Mouse (Mus musculus): ENCODE data around the gene Zfp280b. TPM values are rescaled to one million over a fixed set of nuclear protein-coding genes. Genes with fewer than 3 reads are reported as not detected.

The Zfp280b gene
- polyA plus RNA-seq, 1 experiment from 2014 or later: 11.6 TPM

DNA sequence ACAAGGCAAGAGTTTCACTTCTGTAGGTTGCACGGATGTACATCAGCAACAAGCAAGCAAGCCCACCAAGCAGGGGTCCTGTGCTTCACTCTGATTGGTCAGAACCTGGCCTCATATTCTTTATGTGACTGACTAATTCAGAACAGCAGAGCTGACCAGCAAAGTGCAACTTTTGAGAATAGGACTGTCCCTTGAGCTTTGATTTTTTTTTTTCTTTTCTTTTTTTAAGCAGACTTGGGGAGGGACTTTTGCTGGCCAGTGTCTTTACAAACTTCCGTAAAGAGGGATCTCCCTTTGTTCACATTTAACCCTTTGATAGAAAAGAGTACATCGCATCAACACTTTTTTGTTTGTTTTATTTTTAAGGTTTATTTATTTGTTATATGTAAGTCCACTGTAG lies 22.6 kb upstream of the Zfp280b start:
- no peaks in the 10 kb centered on the region for H3K36me3 ChIP-seq
- no peaks in the 10 kb centered on the region for H3K27me3 ChIP-seq
- 82% methylated on average over 3 of the region's 3 CpGs for WGBS
- H3K27ac ChIP-seq (replicated peaks): no peak overlapping the region
- H3K4me3 ChIP-seq: no peak overlapping the region
- no peak overlapping the region for H3K4me2 ChIP-seq
- no peak overlapping the region for H3K9ac ChIP-seq
- no peak for ATAC-seq (ENCODE audit: low FRiP score, low read depth)
- H3K4me1 ChIP-seq (replicated peaks): no peaks in the 10 kb centered on the region
- H3K9me3 ChIP-seq: no peaks in the 10 kb centered on the region

DNA sequence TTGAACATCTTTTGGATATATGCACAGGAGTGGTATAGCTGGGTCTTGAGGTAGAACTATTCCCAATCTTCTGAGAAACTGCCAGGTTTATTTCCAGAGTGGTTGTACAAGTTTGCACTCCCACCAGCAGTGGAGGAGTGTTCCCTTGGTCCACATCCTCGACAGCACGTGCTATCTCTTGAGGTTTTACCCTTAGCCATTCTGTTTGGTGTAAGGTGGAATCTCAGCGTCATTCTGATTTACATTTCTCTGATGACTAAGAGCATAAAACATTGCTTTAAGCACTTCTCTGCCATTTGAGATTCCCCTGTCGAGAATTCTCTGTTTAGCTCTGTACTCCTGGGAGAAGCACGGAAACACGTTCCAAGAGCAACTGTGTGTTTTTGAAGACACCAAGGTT lies 19.5 kb upstream of the Zfp280b start:
- no peak for ATAC-seq (ENCODE audit: low FRiP score, low read depth)
- 82% methylated on average over 6 of the region's 6 CpGs for WGBS

DNA sequence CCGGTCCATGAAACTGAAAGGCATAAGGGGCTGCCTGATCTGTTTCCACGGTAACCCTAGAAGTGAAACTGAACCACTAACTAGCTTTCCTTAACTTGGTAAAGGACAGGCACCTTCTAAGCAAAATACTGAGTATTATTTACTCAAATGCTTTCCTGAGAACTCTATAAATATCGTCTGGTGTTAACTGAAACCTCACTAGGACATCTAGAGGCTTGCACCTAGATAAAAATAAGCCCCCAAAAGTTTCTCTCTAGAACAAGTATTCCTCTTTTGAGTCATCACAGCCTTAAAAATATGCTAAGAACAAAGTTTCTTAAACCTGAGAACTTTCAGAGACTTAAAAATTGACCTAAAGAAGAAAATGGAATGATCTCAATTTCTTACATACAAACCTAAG lies 15.6 kb upstream of the Zfp280b start:
- no peak overlapping the region for H3K4me2 ChIP-seq
- H3K4me3 ChIP-seq: no peak overlapping the region
- no peaks in the 10 kb centered on the region for H3K36me3 ChIP-seq
- ATAC-seq (ENCODE audit: low FRiP score, low read depth): no peak
- no peaks in the 10 kb centered on the region for H3K27me3 ChIP-seq
- 91% methylated on average over 3 of the region's 3 CpGs for WGBS
- H3K9ac ChIP-seq: no peak overlapping the region
- H3K27ac ChIP-seq (replicated peaks): no peak overlapping the region
- H3K9me3 ChIP-seq: no peaks in the 10 kb centered on the region
- no peaks in the 10 kb centered on the region for H3K4me1 ChIP-seq (replicated peaks)

More for the DNA sequence above, 19.5 kb upstream of the Zfp280b start:
- H3K27me3 ChIP-seq: no peaks in the 10 kb centered on the region
- H3K9me3 ChIP-seq: no peaks in the 10 kb centered on the region
- H3K4me1 ChIP-seq (replicated peaks): no peaks in the 10 kb centered on the region
- no peak overlapping the region for H3K4me3 ChIP-seq
- no peak overlapping the region for H3K9ac ChIP-seq
- no peak overlapping the region for H3K27ac ChIP-seq (replicated peaks)
- H3K36me3 ChIP-seq: no peaks in the 10 kb centered on the region
- H3K4me2 ChIP-seq: no peak overlapping the region

DNA sequence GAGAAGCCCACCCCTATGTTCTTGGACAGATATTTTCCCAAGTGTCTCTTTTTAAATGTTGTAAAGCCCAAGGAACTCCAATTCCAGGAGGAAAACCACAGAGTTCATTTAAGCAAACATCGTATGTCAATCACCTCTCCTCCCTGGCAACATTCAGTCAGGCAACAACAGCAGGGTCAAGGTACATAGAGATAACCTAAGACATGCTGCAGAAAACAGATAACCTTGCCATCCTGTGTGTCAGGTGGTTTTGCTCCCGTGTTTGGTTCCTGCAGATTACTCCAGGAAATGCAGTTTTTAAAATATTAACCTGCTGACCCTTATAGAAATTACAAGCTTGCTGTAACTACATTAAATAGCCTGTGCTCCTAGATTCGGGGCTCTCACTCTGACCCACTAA lies 10.7 kb upstream of the Zfp280b start:
- Histone ChIP-seq H3K36me3 (no peaks in the 10 kb centered on the region), H3K27ac (replicated peaks) (no peak overlapping the region), H3K27me3 (no peaks in the 10 kb centered on the region), H3K4me3 (no peak overlapping the region), H3K9me3 (no peaks in the 10 kb centered on the region), H3K9ac (no peak overlapping the region), H3K4me2 (no peak overlapping the region), H3K4me1 (replicated peaks) (no peaks in the 10 kb centered on the region)
- ATAC-seq (ENCODE audit: low FRiP score, low read depth): no peak
- WGBS: 77% methylated on average over 3 of the region's 3 CpGs

DNA sequence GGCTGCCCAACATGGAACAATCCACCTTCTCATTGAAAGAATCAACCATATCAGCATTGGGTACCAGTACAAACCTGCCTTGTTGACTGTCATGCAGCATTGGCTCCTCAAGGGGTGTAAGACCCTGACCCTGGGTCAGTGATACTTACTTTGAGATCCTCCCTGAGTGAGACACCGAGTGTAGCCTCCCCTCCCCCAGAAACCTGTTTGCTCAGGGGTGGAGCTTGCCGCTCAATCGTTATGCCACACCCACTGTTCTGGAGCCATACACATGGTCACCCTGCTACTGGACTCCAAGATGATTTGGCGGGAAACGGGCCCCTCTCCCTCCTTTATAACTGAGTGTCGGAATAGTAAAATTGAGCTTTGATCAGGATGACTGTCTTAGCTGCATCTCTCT lies 8.5 kb upstream of the Zfp280b start:
- WGBS: 93% methylated on average over 6 of the region's 6 CpGs
- no peak overlapping the region for H3K9ac ChIP-seq
- no peak for ATAC-seq (ENCODE audit: low FRiP score, low read depth)
- no peaks in the 10 kb centered on the region for H3K27me3 ChIP-seq
- H3K4me2 ChIP-seq: no peak overlapping the region
- H3K4me3 ChIP-seq: no peak overlapping the region
- no peaks in the 10 kb centered on the region for H3K36me3 ChIP-seq
- H3K27ac ChIP-seq (replicated peaks): no peak overlapping the region
- H3K4me1 ChIP-seq (replicated peaks): no peaks in the 10 kb centered on the region
- no peaks in the 10 kb centered on the region for H3K9me3 ChIP-seq

DNA sequence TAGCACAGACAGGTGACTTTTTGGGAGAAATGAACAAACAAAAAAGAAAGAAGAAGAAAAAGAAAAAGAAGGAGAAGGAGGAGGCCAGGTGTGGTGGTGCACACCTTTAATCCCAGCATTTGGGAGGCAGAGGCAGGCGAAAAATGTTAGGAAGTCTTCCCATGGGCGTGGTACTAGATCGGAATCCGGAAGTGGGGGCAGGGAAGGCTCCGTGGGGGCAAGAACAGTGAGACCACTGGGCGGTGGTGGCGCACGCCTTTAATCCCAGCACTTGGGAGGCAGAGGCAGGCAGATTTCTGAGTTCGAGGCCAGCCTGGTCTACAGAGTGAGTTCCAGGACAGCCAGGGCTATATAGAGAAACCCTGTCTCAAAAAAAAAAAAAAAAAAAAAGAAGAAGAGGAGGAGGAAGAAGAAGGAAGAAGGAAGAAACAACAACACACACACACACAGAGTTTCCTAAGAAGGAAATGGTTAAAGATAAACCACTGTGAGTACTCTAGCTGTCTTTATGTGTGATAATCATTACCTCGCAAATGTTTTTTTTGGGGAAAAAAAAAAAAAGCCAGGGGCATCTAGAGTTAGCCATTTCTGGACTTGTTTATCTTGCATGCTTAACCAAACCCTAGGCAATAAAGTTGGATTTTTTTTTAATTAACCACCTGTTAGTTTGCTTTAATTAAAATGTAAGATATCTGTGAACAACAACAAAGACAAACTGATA lies 6.8 kb upstream of the Zfp280b start:
- ATAC-seq (ENCODE audit: low FRiP score, low read depth): no peak
- H3K36me3 ChIP-seq: no peaks in the 10 kb centered on the region
- WGBS: 94% methylated on average over 9 of the region's 10 CpGs

DNA sequence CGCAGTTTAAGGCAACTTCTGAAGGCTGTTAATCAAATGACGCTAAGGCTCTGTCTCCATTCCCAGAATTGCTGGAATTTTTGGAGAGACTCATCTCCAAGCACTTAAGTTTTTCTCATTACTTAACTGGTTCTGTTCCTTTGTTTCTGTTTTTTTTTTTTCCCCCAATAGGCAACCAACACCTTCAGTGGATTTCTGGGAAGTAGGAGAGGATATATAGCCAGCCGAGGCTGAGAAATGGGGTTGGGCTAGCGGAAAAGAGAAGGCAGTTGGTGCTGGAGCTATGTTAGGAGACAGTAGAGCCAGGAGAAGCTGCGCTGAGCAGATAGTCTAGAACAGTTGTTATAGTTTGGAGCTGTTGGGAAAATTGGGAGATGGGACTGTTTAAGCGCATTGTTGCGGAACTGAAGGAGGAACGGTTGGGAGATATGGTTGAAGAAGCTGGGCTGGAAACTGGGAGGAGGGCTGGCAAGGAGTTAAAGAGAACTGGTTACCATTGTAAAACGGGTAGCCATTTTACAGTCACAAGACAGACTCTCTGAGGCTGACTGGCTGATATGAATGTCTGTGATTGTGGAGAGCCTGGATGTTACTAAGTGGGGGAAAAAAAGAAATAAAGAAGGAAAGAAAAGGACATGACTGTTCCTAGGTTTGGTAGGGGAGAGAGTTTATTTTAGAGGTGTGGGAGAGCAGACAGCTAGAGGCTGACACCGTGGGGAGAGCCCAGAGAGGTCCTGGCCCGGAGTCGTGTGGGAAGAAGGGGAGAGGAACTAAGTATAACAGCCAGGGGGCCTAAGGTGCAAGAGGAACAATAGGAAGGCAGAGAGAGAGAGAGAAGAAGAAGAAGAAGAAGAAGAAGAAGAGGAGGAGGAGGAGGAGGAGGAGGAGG lies 5.1 kb upstream of the Zfp280b start:
- H3K36me3 ChIP-seq: no peaks in the 10 kb centered on the region
- peaks cover 5% of the 10 kb centered on the region for H3K4me1 ChIP-seq (replicated peaks)
- no peak overlapping the region for H3K4me2 ChIP-seq
- H3K9me3 ChIP-seq: no peaks in the 10 kb centered on the region
- no peak for ATAC-seq (ENCODE audit: low FRiP score, low read depth)
- WGBS: 70% methylated on average over 12 of the region's 12 CpGs
- no peak overlapping the region for H3K4me3 ChIP-seq
- H3K27ac ChIP-seq (replicated peaks): no peak overlapping the region
- H3K27me3 ChIP-seq: no peaks in the 10 kb centered on the region
- H3K9ac ChIP-seq: no peak overlapping the region

More for the DNA sequence above, 6.8 kb upstream of the Zfp280b start:
- no peaks in the 10 kb centered on the region for H3K27me3 ChIP-seq
- H3K27ac ChIP-seq (replicated peaks): no peak overlapping the region
- no peaks in the 10 kb centered on the region for H3K4me1 ChIP-seq (replicated peaks)
- no peak overlapping the region for H3K4me3 ChIP-seq
- no peaks in the 10 kb centered on the region for H3K9me3 ChIP-seq
- no peak overlapping the region for H3K4me2 ChIP-seq
- no peak overlapping the region for H3K9ac ChIP-seq

DNA sequence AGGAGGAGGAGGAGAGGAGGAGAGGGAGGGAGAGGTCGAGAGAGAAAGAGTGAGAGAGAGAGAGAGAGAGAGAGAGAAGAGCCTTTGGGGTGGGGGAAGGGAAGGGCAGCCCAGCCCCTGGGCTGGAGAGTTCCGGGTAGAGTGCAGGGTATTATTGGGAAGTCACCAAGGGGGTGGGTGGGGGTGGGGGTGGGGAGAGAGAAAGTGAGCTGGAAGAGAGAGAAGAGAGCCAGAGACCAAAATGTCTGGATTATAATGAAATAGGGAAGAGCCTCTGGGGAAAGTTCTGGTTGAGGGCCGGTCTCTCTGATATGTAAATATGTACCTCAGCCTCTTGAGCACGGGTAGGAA lies 4.5 kb upstream of the Zfp280b start:
- H3K36me3 ChIP-seq: no peaks in the 10 kb centered on the region
- H3K9me3 ChIP-seq: no peaks in the 10 kb centered on the region
- H3K4me2 ChIP-seq: no peak overlapping the region
- no peak overlapping the region for H3K27ac ChIP-seq (replicated peaks)
- no peak for ATAC-seq (ENCODE audit: low FRiP score, low read depth)
- H3K9ac ChIP-seq: no peak overlapping the region
- H3K27me3 ChIP-seq: no peaks in the 10 kb centered on the region
- no peak overlapping the region for H3K4me3 ChIP-seq
- H3K4me1 ChIP-seq (replicated peaks): peaks cover 5% of the 10 kb centered on the region
- 21% methylated on average over 4 of the region's 4 CpGs for WGBS

DNA sequence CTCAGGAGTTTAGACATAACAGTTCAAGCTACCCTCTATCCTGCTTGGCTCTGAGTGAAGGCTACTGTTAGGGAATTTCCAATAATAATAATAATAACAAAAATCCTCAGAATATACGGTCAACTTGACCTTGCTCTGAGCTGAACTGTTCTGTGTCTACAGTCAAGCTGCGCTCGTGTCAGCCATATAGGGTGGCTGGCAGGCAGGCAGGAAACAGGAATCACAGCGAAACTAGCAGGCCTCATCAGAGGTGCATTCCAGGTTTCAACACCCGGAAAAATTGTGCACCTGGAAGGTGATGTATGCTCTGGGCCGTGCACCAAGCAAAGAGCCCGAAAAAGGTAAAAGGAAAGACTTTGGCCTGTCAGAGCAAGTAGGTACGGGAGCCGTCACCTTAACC lies 4.1 kb upstream of the Zfp280b start:
- H3K36me3 ChIP-seq: no peaks in the 10 kb centered on the region
- no peak overlapping the region for H3K4me2 ChIP-seq
- no peaks in the 10 kb centered on the region for H3K9me3 ChIP-seq
- H3K4me1 ChIP-seq (replicated peaks): peaks cover 9% of the 10 kb centered on the region
- H3K27ac ChIP-seq (replicated peaks): no peak overlapping the region
- WGBS: 77% methylated on average over 9 of the region's 9 CpGs
- H3K27me3 ChIP-seq: no peaks in the 10 kb centered on the region
- no peak overlapping the region for H3K9ac ChIP-seq
- H3K4me3 ChIP-seq: no peak overlapping the region
- no peak for ATAC-seq (ENCODE audit: low FRiP score, low read depth)

DNA sequence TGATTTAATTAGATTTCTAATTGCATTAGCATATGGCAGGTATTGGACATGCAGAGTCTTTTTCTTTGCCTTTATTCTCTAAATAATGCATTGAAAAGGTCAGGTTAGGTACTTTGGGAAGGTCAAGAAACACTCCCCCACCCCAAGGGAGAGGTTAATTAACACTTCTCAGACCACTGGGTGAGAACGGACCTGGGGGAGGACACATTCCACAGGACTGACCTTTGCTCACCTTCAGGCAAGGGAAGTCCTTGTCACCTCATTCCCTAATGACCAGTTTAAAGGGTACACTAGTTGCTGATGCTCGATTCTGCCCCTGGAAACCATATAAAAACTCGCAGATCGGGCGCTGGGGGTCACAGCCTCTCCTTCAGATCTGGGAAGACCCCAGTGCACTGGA lies 3.2 kb upstream of the Zfp280b start:
- Histone ChIP-seq H3K27ac (replicated peaks) (no peak overlapping the region), H3K9ac (no peak overlapping the region), H3K4me2 (no peak overlapping the region), H3K4me1 (replicated peaks) (peaks cover 18% of the 10 kb centered on the region), H3K27me3 (no peaks in the 10 kb centered on the region), H3K4me3 (no peak overlapping the region), H3K36me3 (no peaks in the 10 kb centered on the region), H3K9me3 (no peaks in the 10 kb centered on the region)
- no peak for ATAC-seq (ENCODE audit: low FRiP score, low read depth)
- 66% methylated on average over 5 of the region's 5 CpGs for WGBS

DNA sequence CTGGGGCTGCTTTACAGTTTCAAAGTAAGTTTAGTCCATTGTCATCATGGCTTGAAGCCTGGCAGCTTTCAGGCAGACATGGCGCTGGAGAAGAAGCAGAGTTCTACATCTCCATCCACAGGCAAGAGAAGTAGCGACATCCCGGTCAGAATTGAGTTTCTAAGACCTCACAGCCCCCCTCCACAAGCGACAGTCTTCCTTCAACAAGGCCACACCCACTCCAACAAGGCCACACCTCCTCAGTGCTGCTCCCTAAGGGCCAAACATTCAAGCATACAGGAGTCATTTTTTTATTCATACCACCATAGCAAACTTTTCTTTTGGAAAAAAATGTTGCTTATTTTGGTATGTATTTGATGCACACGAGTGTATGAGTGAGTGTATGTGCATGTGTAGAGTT lies 2.0 kb upstream of the Zfp280b start:
- no peak for ATAC-seq (ENCODE audit: low FRiP score, low read depth)
- WGBS: 67% methylated on average over 5 of the region's 5 CpGs

DNA sequence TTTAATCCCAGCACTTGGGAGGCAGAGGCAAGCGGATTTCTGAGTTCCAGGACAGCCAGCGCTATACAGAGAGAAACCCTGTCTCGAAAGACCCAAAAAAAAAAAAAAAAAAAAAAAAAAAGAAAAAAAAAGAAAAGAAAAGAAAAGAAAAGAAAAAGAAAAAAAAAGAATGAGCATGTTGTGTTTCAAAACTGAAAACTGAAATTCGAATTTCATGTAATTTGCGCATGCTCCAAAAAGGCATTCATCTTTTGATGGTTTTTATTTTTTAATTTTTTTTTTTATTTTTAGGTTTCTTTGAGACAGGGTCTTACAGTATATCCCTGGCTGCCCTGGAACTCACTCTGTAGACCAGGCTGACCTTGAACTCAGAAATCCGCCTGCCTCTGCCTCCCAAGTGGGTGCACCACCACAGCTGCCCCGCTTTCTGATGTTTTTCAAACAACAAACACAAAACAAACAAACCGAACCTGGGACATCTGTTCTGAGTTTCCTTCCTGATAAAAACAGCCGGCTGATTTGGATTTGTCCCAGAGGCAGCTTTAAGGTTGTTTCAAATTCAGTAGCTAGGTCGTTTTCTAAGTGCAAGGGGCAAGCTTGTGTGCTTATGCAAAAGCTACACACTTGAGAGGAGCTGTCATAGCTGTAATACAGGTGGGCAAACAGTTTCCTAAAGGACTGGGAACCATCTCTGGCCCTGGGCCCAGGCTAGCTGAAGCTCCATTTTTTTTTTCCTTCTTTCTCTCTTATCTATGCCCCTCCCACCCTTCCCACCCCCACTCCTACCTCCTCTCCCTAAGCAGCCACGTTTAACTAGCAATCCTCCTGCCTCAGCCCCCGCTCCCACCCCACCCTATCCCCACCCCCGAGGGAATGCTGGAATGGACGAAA lies 694 bp upstream of the Zfp280b start:
- WGBS: 49% methylated on average over 14 of the region's 14 CpGs
- peak overlapping the region; percentile 81 for H3K27ac ChIP-seq (replicated peaks)
- peak overlapping the region; percentile 91 for H3K4me2 ChIP-seq
- H3K9me3 ChIP-seq: no peaks in the 10 kb centered on the region
- H3K4me3 ChIP-seq: peak overlapping the region; percentile 89
- no peaks in the 10 kb centered on the region for H3K36me3 ChIP-seq
- H3K9ac ChIP-seq: peak overlapping the region; percentile 81; the same call in 1 of the 2 replicates
- ATAC-seq (ENCODE audit: low FRiP score, low read depth): peak; percentile 82
- H3K27me3 ChIP-seq: no peaks in the 10 kb centered on the region
- peaks cover 19% of the 10 kb centered on the region for H3K4me1 ChIP-seq (replicated peaks)

More for the DNA sequence above, 2.0 kb upstream of the Zfp280b start:
- Histone ChIP-seq H3K4me1 (replicated peaks) (peaks cover 19% of the 10 kb centered on the region), H3K4me3 (no peak overlapping the region), H3K9ac (no peak overlapping the region), H3K27ac (replicated peaks) (no peak overlapping the region), H3K36me3 (no peaks in the 10 kb centered on the region), H3K9me3 (no peaks in the 10 kb centered on the region), H3K27me3 (no peaks in the 10 kb centered on the region), H3K4me2 (no peak overlapping the region)
